Mouse (Mus musculus): ENCODE results near the gene Yipf6. TPM values are rescaled to one million over a fixed set of nuclear protein-coding genes. Genes with fewer than 3 reads are reported as not detected.

The Yipf6 gene
- total and polyA plus RNA-seq, 3 experiments = 17.3 to 30.2 (median 20.7) TPM

GRCm38 (mm10) chrX:98937555-98938294 is 1.6 kb downstream of the Yipf6 start:
- H3K27ac ChIP-seq (ENCODE audit: insufficient read depth, low read depth) = peak overlapping the region; percentile 79
- TF ChIP-seq KAT2A (IDR thresholded peaks at IDR 0.05; ENCODE audit: insufficient replicate concordance, low read length) (peak; percentile 68; the same call in 1 of the 2 replicates), UBTF (IDR thresholded peaks at IDR 0.05; ENCODE audit: low read depth, low read length) (peak; percentile 45; the same call in 1 of the 2 replicates), HCFC1 (IDR thresholded peaks at IDR 0.05; ENCODE audit: low read depth, low read length) (peak; percentile 80), USF2 (conservative IDR thresholded peaks at IDR 0.05; ENCODE audit: low read depth, low read length) (no peak), POLR2A (IDR thresholded peaks at IDR 0.05; ENCODE audit: low read depth, low read length) (peak; percentile 68), MAFK (IDR thresholded peaks at IDR 0.05; ENCODE audit: insufficient replicate concordance, low read length) (no peak), IRF4 (IDR thresholded peaks at IDR 0.05; ENCODE audit: low read depth, low read length) (peak; percentile 61; the same call in 1 of the 2 replicates), ELF1 (IDR thresholded peaks at IDR 0.05; ENCODE audit: low read depth, low read length) (peak; percentile 77), NRF1 (IDR thresholded peaks at IDR 0.05; ENCODE audit: low read depth, low read length) (0 out of 2 replicates have a peak, but pooled peaks have one; percentile 23), NELFE (IDR thresholded peaks at IDR 0.05; ENCODE audit: low read depth, low read length) (peak; percentile 58), CTCF (conservative IDR thresholded peaks at IDR 0.05 in 1 of 2, IDR thresholded peaks at IDR 0.05 in 1 of 2; ENCODE audit: low read depth in 2 of 2, low read length in 2 of 2) (peak in 1 of 2 experiments; percentile 64; a peak in 2 of 4 replicates), GABPA (IDR thresholded peaks at IDR 0.05; ENCODE audit: insufficient replicate concordance, low read depth, low read length) (no peak), E2F4 (IDR thresholded peaks at IDR 0.05; ENCODE audit: insufficient replicate concordance, low read depth, low read length) (no peak)
- DNase-seq (ENCODE audit: extremely low read depth) = peak; percentile 86
- peak overlapping the region; percentile 97 for H3K9ac ChIP-seq (ENCODE audit: insufficient read depth, low read depth)
- H3K4me1 ChIP-seq (ENCODE audit: control insufficient read depth in 1 of 2, insufficient read depth in 2 of 2) = peaks cover 0 to 6% of the 10 kb centered on the region in 2 experiments; a peak in 1 of 4 replicates
- in situ Hi-C loops (cut with MboI; ENCODE audit: low pct_ligation_motif_present, low pct_unique_long_range_greater_than_20kb, low sequenced_read_pairs) (loop anchor here (25.0 kb wide), 1 partner anchor 225 kb away; no protein-coding TSS in a partner anchor), dilution Hi-C loops (cut with MboI; ENCODE audit: extremely low pct_ligation_motif_present, extremely low pct_unique_long_range_greater_than_20kb, low sequenced_read_pairs) (no loop called here)
- H3K9me3 ChIP-seq (replicated peaks; ENCODE audit: low read length) = no peaks in the 10 kb centered on the region
- no peak overlapping the region for H3K4me2 ChIP-seq (ENCODE audit: insufficient read depth, low read depth, poor library complexity, severe bottlenecking)
- peaks cover 0 to 16% of the 10 kb centered on the region in 2 experiments for H3K36me3 ChIP-seq (replicated peaks in 1 of 2; ENCODE audit: control insufficient read depth in 1 of 2, insufficient read depth in 1 of 2, low read length in 1 of 2)
- H3K79me2 ChIP-seq (replicated peaks; ENCODE audit: control insufficient read depth, extremely low read depth, insufficient read depth, poor library complexity, severe bottlenecking) = peaks cover 10% of the 10 kb centered on the region
- no peaks in the 10 kb centered on the region for H3K27me3 ChIP-seq (replicated peaks)
- H3K4me3 ChIP-seq (replicated peaks in 1 of 3; ENCODE audit: low read depth in 2 of 3, low read length in 2 of 3, poor library complexity in 1 of 3) = peak overlapping the region; percentile 64 to 87 (median 74)

GRCm38 (mm10) chrX:98953941-98954340 is 17.8 kb downstream of the Yipf6 start:
- in situ Hi-C loops (cut with MboI; ENCODE audit: low pct_ligation_motif_present, low pct_unique_long_range_greater_than_20kb, low sequenced_read_pairs) = no loop called here

More at GRCm38 (mm10) chrX:98953941-98954340, 17.8 kb downstream of the Yipf6 start:
- Histone ChIP-seq H3K27me3 (replicated peaks) (no peaks in the 10 kb centered on the region), H3K36me3 (replicated peaks in 1 of 2; ENCODE audit: control insufficient read depth in 1 of 2, insufficient read depth in 1 of 2, low read length in 1 of 2) (no peaks in the 10 kb centered on the region), H3K4me3 (replicated peaks in 1 of 3; ENCODE audit: low read depth in 2 of 3, low read length in 2 of 3, poor library complexity in 1 of 3) (no peak overlapping the region), H3K79me2 (replicated peaks; ENCODE audit: control insufficient read depth, extremely low read depth, insufficient read depth, poor library complexity, severe bottlenecking) (no peaks in the 10 kb centered on the region), H3K9ac (ENCODE audit: insufficient read depth, low read depth) (no peak overlapping the region), H3K27ac (ENCODE audit: insufficient read depth, low read depth) (no peak overlapping the region), H3K4me2 (ENCODE audit: insufficient read depth, low read depth, poor library complexity, severe bottlenecking) (no peak overlapping the region), H3K4me1 (ENCODE audit: control insufficient read depth in 1 of 2, insufficient read depth in 2 of 2) (no peaks in the 10 kb centered on the region), H3K9me3 (replicated peaks; ENCODE audit: low read length) (no peaks in the 10 kb centered on the region)
- dilution Hi-C loops (cut with MboI; ENCODE audit: extremely low pct_ligation_motif_present, extremely low pct_unique_long_range_greater_than_20kb, low sequenced_read_pairs) = no loop called here
- DNase-seq (ENCODE audit: extremely low read depth) = peak; percentile 34
- TF ChIP-seq SMC3 (IDR thresholded peaks at IDR 0.05; ENCODE audit: low read depth, low read length) = peak; percentile 33
- TF ChIP-seq MEF2A (IDR thresholded peaks at IDR 0.05; ENCODE audit: borderline replicate concordance, low read depth, low read length) = no peak
- TF ChIP-seq CTCF (conservative IDR thresholded peaks at IDR 0.05 in 1 of 2, IDR thresholded peaks at IDR 0.05 in 1 of 2; ENCODE audit: low read depth in 2 of 2, low read length in 2 of 2) = peak; percentile 32 to 57; a peak in 2 of 4 replicates
- peak; percentile 97 for TF ChIP-seq ZNF384 (IDR thresholded peaks at IDR 0.05; ENCODE audit: low read depth, low read length)

Data from CH12.LX (cell line).